Mouse (Mus musculus): ENCODE results near the gene Qtrt2.

The Qtrt2 gene

DNA sequence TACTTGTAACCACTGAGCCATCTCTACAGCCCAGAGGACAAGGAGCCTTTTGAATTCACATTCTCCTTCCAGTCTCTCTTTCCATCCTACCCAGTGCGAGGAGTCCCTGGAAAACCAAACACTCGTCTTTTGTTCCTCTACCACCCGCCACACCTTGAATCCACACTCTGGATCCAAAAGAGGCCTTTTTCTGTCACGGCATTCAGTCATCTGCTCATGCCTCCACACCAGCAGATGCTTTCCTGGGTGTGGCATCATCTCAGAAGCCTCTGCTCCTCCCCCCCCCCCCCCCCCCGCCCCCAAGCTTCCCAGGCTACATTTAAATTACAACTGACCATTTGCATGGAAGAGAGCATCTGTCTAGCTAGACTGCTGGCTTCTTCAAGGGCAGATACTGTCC, 110.3 kb downstream of the Qtrt2 start:
- DNase-seq (ENCODE audit: low spot score) = no peak

DNA sequence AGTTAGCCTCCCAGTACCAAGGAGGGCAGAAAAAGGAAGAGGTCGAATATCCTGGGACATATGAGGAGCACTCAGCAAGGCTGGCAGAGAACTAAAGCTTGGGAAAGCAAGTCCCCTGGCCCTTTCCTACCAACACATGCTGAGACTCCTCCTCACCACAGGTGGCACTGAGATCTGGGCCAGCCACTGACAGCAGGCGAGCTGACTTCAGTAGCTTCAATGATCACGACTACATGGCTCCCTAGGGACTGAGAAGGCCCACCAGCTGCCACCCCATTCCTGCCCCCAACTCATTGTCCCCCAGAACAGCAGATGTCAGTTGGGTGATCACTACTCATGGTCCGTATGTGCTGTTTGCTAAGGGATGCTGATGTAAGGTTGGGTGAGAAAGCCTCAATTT, 112.0 kb downstream of the Qtrt2 start:
- peak; percentile 24 for DNase-seq (ENCODE audit: low spot score)
